Mouse (Mus musculus) bone marrow, adult 2 months (tissue): ENCODE data around the gene Gm20503.

ENCODE experiments used
- CTCF ChIP-seq: fragments of 200-500 bp; IDR thresholded peaks from 2 replicates; pipeline ENCODE4 v1.5.1; 2011; ENCODE audit warnings: low read length, control low read depth; ENCODE audit not compliant: control insufficient read depth, insufficient read depth
- POLR2A ChIP-seq: fragments of 200-500 bp; IDR thresholded peaks from 2 replicates; pipeline ENCODE4 v1.6.1; 2011; ENCODE audit warnings: low read depth, mild to moderate bottlenecking, control low read depth, low read length, borderline replicate concordance; ENCODE audit not compliant: control insufficient read depth

GRCm38 (mm10) chr4:58961719-58962118 lies 41.3 kb upstream of the Gm20503 start:
- TF ChIP-seq CTCF (no peak), POLR2A (no peak)
